Mouse (Mus musculus): ENCODE measurements around the gene Kdelr2.

Gene Kdelr2

GRCm38 (mm10) chr5:143470421-143471164 lies 67.0 kb downstream of the Kdelr2 start:
- DNase-seq (ENCODE audit: low spot score in 2 of 2): no peak

DNA sequence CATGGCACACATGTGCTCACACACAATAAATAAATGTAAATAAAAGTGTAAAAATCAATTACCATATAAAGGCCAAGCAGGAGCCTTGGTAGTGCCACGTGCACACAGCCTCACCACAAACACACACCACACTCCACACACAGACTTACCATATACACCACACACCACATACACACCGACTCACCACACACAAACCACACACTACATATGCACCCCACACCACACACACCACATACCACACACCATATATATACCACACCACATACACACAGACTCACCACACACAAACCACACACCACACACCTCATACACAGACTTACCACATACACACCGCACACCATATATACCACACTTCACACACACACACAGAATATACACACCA lies 67.5 kb downstream of the Kdelr2 start:
- DNase-seq (ENCODE audit: low spot score in 2 of 2): no peak

All from thymus, postnatal 10 days (tissue).